Mouse (Mus musculus): ENCODE results near the gene Mmp15. TPM values are rescaled to one million over a fixed set of nuclear protein-coding genes. Genes with fewer than 3 reads are reported as not detected.
"Not testable (repeated sequence)": the region's sequence is repeated elsewhere in the genome, so short reads cannot be mapped to it uniquely, and the experiment has no call there.

Mmp15 gene
- polyA plus RNA-seq, 2 experiments: 0.43 to 0.64 TPM

DNA sequence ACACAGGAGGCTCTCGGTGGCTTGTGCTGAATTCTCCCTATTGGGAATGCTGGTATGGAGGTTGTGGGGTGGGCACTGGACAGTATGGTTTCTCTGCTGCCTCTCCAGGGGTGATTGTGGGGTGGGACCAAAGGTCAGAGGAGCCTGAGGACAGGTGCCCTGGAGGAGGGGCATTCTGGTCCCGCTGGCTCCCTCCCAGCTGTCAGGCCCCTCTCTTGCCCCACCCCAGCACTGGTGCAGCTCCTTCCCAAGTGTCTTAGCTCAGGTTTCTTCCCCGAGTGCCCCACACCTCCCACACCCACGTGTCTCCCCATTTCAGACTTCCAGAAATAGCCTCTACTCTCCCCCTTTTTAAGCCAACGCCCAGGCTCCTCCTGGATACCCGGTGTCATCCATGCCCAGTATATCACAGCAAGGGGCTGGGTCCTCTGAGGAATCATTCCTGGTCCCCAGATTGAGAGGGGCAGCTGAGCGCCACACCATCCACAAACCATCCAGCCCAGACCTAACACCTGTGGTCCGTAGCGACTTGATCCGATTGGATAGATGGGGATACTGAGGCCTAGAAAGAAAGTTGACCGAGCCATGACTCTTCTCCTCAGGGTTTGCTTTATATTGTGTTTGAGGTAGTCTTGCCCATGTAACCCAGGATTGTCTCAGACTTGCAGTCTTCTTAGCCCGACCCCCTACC, 24.4 kb downstream of the Mmp15 start:
- Histone ChIP-seq H3K27me3 (ENCODE audit: control insufficient read depth, insufficient read depth, low read length) (no peaks in the 10 kb centered on the region), H3K9ac (replicated peaks) (no peak overlapping the region), H3K36me3 (replicated peaks; ENCODE audit: control insufficient read depth, insufficient read depth, low read depth) (no peaks in the 10 kb centered on the region), H3K27ac (no peak overlapping the region), H3K4me2 (ENCODE audit: low read depth) (no peak overlapping the region), H3K4me1 (replicated peaks; ENCODE audit: control insufficient read depth in 2 of 2, insufficient read depth in 2 of 2, low read length in 1 of 2) (peaks cover 0 to 2% of the 10 kb centered on the region in 2 experiments; a peak in 1 of 4 replicates), H3K4me3 (ENCODE audit: insufficient read depth in 1 of 2, low read depth in 2 of 2, low read length in 2 of 2) (no peak overlapping the region), H3K9me3 (ENCODE audit: control insufficient read depth, low read length) (no peaks in the 10 kb centered on the region)
- TF ChIP-seq CTCF (IDR thresholded peaks at IDR 0.05; ENCODE audit: low read depth) (no peak), EP300 (IDR thresholded peaks at IDR 0.05; ENCODE audit: low read depth) (no peak)
- no peak for DNase-seq (ENCODE audit: low read depth in 3 of 3, low spot score in 3 of 3)
- ATAC-seq (ENCODE audit: insufficient read depth): no peak
- WGBS (ENCODE audit: insufficient replicate concordance): 61% methylated on average over 12 of the region's 12 CpGs

DNA sequence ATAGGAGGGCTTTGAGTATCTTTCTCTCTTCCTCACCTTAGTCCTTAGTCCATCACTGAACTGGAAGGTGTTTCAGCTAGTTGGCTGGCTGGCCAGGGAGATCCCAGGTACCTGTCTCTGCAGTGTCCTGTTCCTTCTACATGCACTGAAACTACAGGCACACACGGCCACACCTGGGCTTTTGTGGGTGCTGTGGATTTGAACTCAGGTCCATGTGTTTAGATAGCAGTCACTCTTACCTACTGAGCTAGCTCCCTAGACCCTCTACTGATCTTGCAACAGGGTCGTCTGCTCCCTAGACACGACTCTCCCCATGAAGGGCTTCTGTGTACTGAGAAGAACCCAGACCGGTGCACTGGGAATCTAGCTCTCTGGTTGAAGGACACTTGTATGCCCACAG, 25.0 kb downstream of the Mmp15 start:
- Histone ChIP-seq H3K4me1 (replicated peaks; ENCODE audit: control insufficient read depth in 2 of 2, insufficient read depth in 2 of 2, low read length in 1 of 2) (peaks cover 0 to 2% of the 10 kb centered on the region in 2 experiments; a peak in 1 of 4 replicates), H3K27ac (no peak overlapping the region), H3K27me3 (ENCODE audit: control insufficient read depth, insufficient read depth, low read length) (no peaks in the 10 kb centered on the region), H3K9ac (replicated peaks) (no peak overlapping the region), H3K36me3 (replicated peaks; ENCODE audit: control insufficient read depth, insufficient read depth, low read depth) (no peaks in the 10 kb centered on the region), H3K4me2 (ENCODE audit: low read depth) (no peak overlapping the region), H3K4me3 (ENCODE audit: insufficient read depth in 1 of 2, low read depth in 2 of 2, low read length in 2 of 2) (no peak overlapping the region), H3K9me3 (ENCODE audit: control insufficient read depth, low read length) (no peaks in the 10 kb centered on the region)
- TF ChIP-seq EP300 (IDR thresholded peaks at IDR 0.05; ENCODE audit: low read depth) (no peak), CTCF (IDR thresholded peaks at IDR 0.05; ENCODE audit: low read depth) (no peak)
- ATAC-seq (ENCODE audit: insufficient read depth): no peak
- WGBS (ENCODE audit: insufficient replicate concordance): 61% methylated on average over 4 of the region's 4 CpGs
- no peak for DNase-seq (ENCODE audit: low read depth in 3 of 3, low spot score in 3 of 3)

- TF ChIP-seq EP300 (IDR thresholded peaks at IDR 0.05; ENCODE audit: low read depth): no peak
- no peak for TF ChIP-seq CTCF (IDR thresholded peaks at IDR 0.05; ENCODE audit: low read depth)
- Histone ChIP-seq H3K27ac (no peak overlapping the region), H3K4me1 (replicated peaks; ENCODE audit: control insufficient read depth in 2 of 2, insufficient read depth in 2 of 2, low read length in 1 of 2) (peaks cover 0 to 2% of the 10 kb centered on the region in 2 experiments; a peak in 1 of 4 replicates), H3K4me3 (ENCODE audit: insufficient read depth in 1 of 2, low read depth in 2 of 2, low read length in 2 of 2) (no peak overlapping the region), H3K9me3 (ENCODE audit: control insufficient read depth, low read length) (no peaks in the 10 kb centered on the region), H3K27me3 (ENCODE audit: control insufficient read depth, insufficient read depth, low read length) (no peaks in the 10 kb centered on the region), H3K9ac (replicated peaks) (no peak overlapping the region), H3K4me2 (ENCODE audit: low read depth) (no peak overlapping the region), H3K36me3 (replicated peaks; ENCODE audit: control insufficient read depth, insufficient read depth, low read depth) (no peaks in the 10 kb centered on the region)
- 32% methylated on average over 7 of the region's 7 CpGs for WGBS (ENCODE audit: insufficient replicate concordance)
- no peak for DNase-seq (ENCODE audit: low read depth in 3 of 3, low spot score in 3 of 3)
- no peak for ATAC-seq (ENCODE audit: insufficient read depth)
These were observed 25.8 kb downstream of the Mmp15 start for GRCm38 (mm10) chr8:95377863-95378291.

DNA sequence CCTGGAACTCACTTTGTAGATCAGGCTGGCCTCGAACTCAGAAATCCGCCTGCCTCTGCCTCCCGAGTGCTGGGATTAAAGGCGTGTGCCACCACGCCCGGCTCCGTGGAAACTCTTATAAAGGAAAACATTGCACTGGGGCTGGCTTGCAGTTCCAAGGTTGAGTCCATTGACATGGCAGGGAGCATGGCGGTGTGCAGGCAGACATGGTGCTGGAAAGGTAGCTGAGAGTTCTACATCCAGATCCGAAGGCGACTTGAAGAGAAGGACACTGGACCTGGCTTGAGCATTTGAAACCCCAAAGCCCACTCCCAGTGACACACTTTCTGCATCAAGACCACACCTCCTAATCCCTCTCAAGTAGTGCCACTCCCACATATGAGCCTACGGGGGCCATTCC, 26.9 kb downstream of the Mmp15 start:
- DNase-seq (ENCODE audit: low read depth in 3 of 3, low spot score in 3 of 3); H3K4me2 ChIP-seq (ENCODE audit: low read depth); H3K9me3 ChIP-seq (ENCODE audit: control insufficient read depth, low read length); H3K9ac ChIP-seq (replicated peaks); H3K36me3 ChIP-seq (replicated peaks; ENCODE audit: control insufficient read depth, insufficient read depth, low read depth); H3K4me3 ChIP-seq (ENCODE audit: insufficient read depth in 1 of 2, low read depth in 2 of 2, low read length in 2 of 2); H3K27ac ChIP-seq; H3K27me3 ChIP-seq (ENCODE audit: control insufficient read depth, insufficient read depth, low read length); H3K4me1 ChIP-seq (replicated peaks; ENCODE audit: control insufficient read depth in 2 of 2, insufficient read depth in 2 of 2, low read length in 1 of 2); ATAC-seq (ENCODE audit: insufficient read depth): not testable (repeated sequence)
- WGBS (ENCODE audit: insufficient replicate concordance): 79% methylated on average over 11 of the region's 11 CpGs

- TF ChIP-seq EP300 (IDR thresholded peaks at IDR 0.05; ENCODE audit: low read depth): no peak
- TF ChIP-seq CTCF (IDR thresholded peaks at IDR 0.05; ENCODE audit: low read depth): no peak
- H3K9me3 ChIP-seq (ENCODE audit: control insufficient read depth, low read length): no peaks in the 10 kb centered on the region
- H3K4me3 ChIP-seq (ENCODE audit: insufficient read depth in 1 of 2, low read depth in 2 of 2, low read length in 2 of 2): no peak overlapping the region
- no peak overlapping the region for H3K27ac ChIP-seq
- ATAC-seq (ENCODE audit: insufficient read depth) (no peak), DNase-seq (ENCODE audit: low read depth in 3 of 3, low spot score in 3 of 3) (no peak)
- H3K9ac ChIP-seq (replicated peaks): no peak overlapping the region
- no peaks in the 10 kb centered on the region for H3K36me3 ChIP-seq (replicated peaks; ENCODE audit: control insufficient read depth, insufficient read depth, low read depth)
- H3K4me2 ChIP-seq (ENCODE audit: low read depth): no peak overlapping the region
- H3K4me1 ChIP-seq (replicated peaks; ENCODE audit: control insufficient read depth in 2 of 2, insufficient read depth in 2 of 2, low read length in 1 of 2): peaks cover 0 to 2% of the 10 kb centered on the region in 2 experiments; a peak in 1 of 4 replicates
- no peaks in the 10 kb centered on the region for H3K27me3 ChIP-seq (ENCODE audit: control insufficient read depth, insufficient read depth, low read length)
These were observed 28.9 kb downstream of the Mmp15 start for GRCm38 (mm10) chr8:95380953-95381352.
